Mouse (Mus musculus) MEL (cell line): Measurements from ENCODE around the gene Sat1. TPM values are rescaled to one million over a fixed set of nuclear protein-coding genes. Genes with fewer than 3 reads are reported as not detected.

Source experiments
- DNase-seq: peaks from one replicate; pipeline ENCODE4 v3.0.0; 2011; ENCODE audit warnings: low read depth, low spot score
- H3K27ac ChIP-seq: 2 replicates; pipeline ENCODE4 v1.5.1; 2012; ENCODE audit warnings: low read depth, mild to moderate bottlenecking, control low read depth, low read length, moderate library complexity; ENCODE audit not compliant: control insufficient read depth
- H3K27me3 ChIP-seq, 2 experiments: fragments of 150-350 bp in 1 of 2; sonication (generic) in 1 of 2; 2 replicates each; pipeline ENCODE4 v1.6.1; 2012; ENCODE audit warnings: low read length in 2 of 2, mild to moderate bottlenecking in 2 of 2, improper control_type of control experiment in 1 of 2, moderate library complexity in 1 of 2; ENCODE audit not compliant: insufficient read depth in 2 of 2, control insufficient read depth in 1 of 2
- H3K36me3 ChIP-seq, 2 experiments: 2 replicates each; pipeline ENCODE4 v1.6.1; 2012 to 2014; ENCODE audit warnings: low read length in 2 of 2, improper control_type of control experiment in 1 of 2, inconsistent platforms in 1 of 2, mild to moderate bottlenecking in 1 of 2; ENCODE audit not compliant: insufficient read depth in 2 of 2, control insufficient read depth in 1 of 2
- H3K4me1 ChIP-seq, 2 experiments: fragments of 150-350 bp in 1 of 2; sonication (generic) in 1 of 2; 2 replicates each; pipeline ENCODE4 v1.6.1; 2012; ENCODE audit warnings: low read length in 2 of 2, improper control_type of control experiment in 1 of 2, mild to moderate bottlenecking in 1 of 2; ENCODE audit not compliant: insufficient read depth in 2 of 2, control insufficient read depth in 1 of 2
- H3K4me3 ChIP-seq, 2 experiments: fragments of 150-350 bp in 1 of 2; sonication (generic) in 1 of 2; 2 replicates each; pipeline ENCODE4 v1.5.1; 2012; ENCODE audit warnings: low read depth in 2 of 2, low read length in 2 of 2, mild to moderate bottlenecking in 2 of 2, moderate library complexity in 2 of 2, control low read depth in 1 of 2, improper control_type of control experiment in 1 of 2; ENCODE audit not compliant: control insufficient read depth in 1 of 2, insufficient read depth in 1 of 2
- H3K79me2 ChIP-seq: 2 replicates; pipeline ENCODE4 v1.6.1; 2012; ENCODE audit warnings: mild to moderate bottlenecking, low read length, moderate library complexity; ENCODE audit not compliant: control insufficient read depth, poor library complexity, insufficient read depth
- H3K9ac ChIP-seq: 2 replicates; pipeline ENCODE4 v1.6.1; 2012; ENCODE audit warnings: low read depth, mild to moderate bottlenecking, control low read depth, low read length, moderate library complexity; ENCODE audit not compliant: control insufficient read depth, poor library complexity, severe bottlenecking
- H3K9me3 ChIP-seq: fragments of 150-350 bp; sonication (generic); replicated peaks from 2 replicates; pipeline ENCODE4 v1.6.1; 2012; ENCODE audit warnings: mild to moderate bottlenecking, low read length, improper control_type of control experiment, moderate library complexity; ENCODE audit not compliant: insufficient read depth
- BHLHE40 ChIP-seq: IDR thresholded peaks from 2 replicates; pipeline ENCODE4 v1.6.1; 2012; ENCODE audit warnings: low read depth, mild to moderate bottlenecking, inconsistent platforms, low read length, improper control_type of control experiment, borderline replicate concordance
- CHD1 ChIP-seq: IDR thresholded peaks from 2 replicates; pipeline ENCODE4 v1.6.1; 2012; ENCODE audit warnings: low read depth, mild to moderate bottlenecking, inconsistent platforms, low read length, improper control_type of control experiment
- CHD2 ChIP-seq: IDR thresholded peaks from 2 replicates; pipeline ENCODE4 v1.6.1; 2011; ENCODE audit warnings: low read length, improper control_type of control experiment
- CTCF ChIP-seq, 3 experiments: IDR thresholded peaks in 2 of 3; conservative IDR thresholded peaks in 1 of 3; 2 replicates each; pipeline ENCODE4 v1.5.1; 2011 to 2012; ENCODE audit warnings: low read length in 3 of 3, low read depth in 2 of 3, mild to moderate bottlenecking in 2 of 3, improper control_type of control experiment in 1 of 3, inconsistent platforms in 1 of 3, mixed read lengths in 1 of 3, moderate library complexity in 1 of 3; ENCODE audit not compliant: control insufficient read depth in 1 of 3, insufficient read depth in 1 of 3, poor library complexity in 1 of 3, severe bottlenecking in 1 of 3
- ELF1 ChIP-seq: IDR thresholded peaks from 2 replicates; pipeline ENCODE4 v1.6.1; 2014; ENCODE audit warnings: low read depth, mild to moderate bottlenecking, inconsistent platforms, low read length, improper control_type of control experiment, moderate library complexity
- ETS1 ChIP-seq: IDR thresholded peaks from 2 replicates; pipeline ENCODE4 v1.6.1; 2012; ENCODE audit warnings: low read depth, mild to moderate bottlenecking, inconsistent platforms, low read length, improper control_type of control experiment, moderate library complexity
- GATA1 ChIP-seq: IDR thresholded peaks from 2 replicates; pipeline ENCODE4 v1.6.1; 2011; ENCODE audit warnings: low read depth, low read length, improper control_type of control experiment
- JUND ChIP-seq: IDR thresholded peaks from 2 replicates; pipeline ENCODE4 v1.6.1; 2011; ENCODE audit warnings: low read depth, mild to moderate bottlenecking, improper control_type of control experiment, low read length
- MAFK ChIP-seq: IDR thresholded peaks from 2 replicates; pipeline ENCODE4 v1.6.1; 2011; ENCODE audit warnings: low read depth, mild to moderate bottlenecking, low read length, improper control_type of control experiment, borderline replicate concordance
- MEF2A ChIP-seq: IDR thresholded peaks from 2 replicates; pipeline ENCODE4 v1.6.1; 2014; ENCODE audit warnings: low read depth, mild to moderate bottlenecking, inconsistent platforms, low read length, improper control_type of control experiment; ENCODE audit not compliant: poor library complexity, insufficient replicate concordance, severe bottlenecking; ENCODE audit errors: extremely low read depth
- MXI1 ChIP-seq: IDR thresholded peaks from 2 replicates; pipeline ENCODE4 v1.6.1; 2011; ENCODE audit warnings: mild to moderate bottlenecking, low read depth, low read length, improper control_type of control experiment
- MYC ChIP-seq: IDR thresholded peaks from 2 replicates; pipeline ENCODE4 v1.6.1; 2011; ENCODE audit warnings: low read depth, mild to moderate bottlenecking, low read length, improper control_type of control experiment, moderate library complexity
- SIN3A ChIP-seq: IDR thresholded peaks from 2 replicates; pipeline ENCODE4 v1.6.1; 2012; ENCODE audit warnings: low read length, improper control_type of control experiment, inconsistent platforms
- SMC3 ChIP-seq: IDR thresholded peaks from 2 replicates; pipeline ENCODE4 v1.6.1; 2011; ENCODE audit warnings: low read depth, low read length, improper control_type of control experiment
- TBP ChIP-seq: IDR thresholded peaks from 2 replicates; pipeline ENCODE4 v1.8.0; 2011; ENCODE audit warnings: low read depth, low read length, improper control_type of control experiment
- TCF12 ChIP-seq: IDR thresholded peaks from 2 replicates; pipeline ENCODE4 v1.6.1; 2014; ENCODE audit warnings: low read depth, mild to moderate bottlenecking, inconsistent platforms, low read length, improper control_type of control experiment, moderate library complexity
- ZMIZ1 ChIP-seq: IDR thresholded peaks from 2 replicates; pipeline ENCODE4 v1.6.1; 2012; ENCODE audit warnings: low read depth, mild to moderate bottlenecking, inconsistent platforms, low read length, improper control_type of control experiment, moderate library complexity
- polyA plus RNA-seq, 2 experiments: library from polyadenylated mRNA; stranded (reverse) in 1 of 2; unstranded in 1 of 2; fragments of >175 nt in 1 of 2; fragments of >200 nt in 1 of 2; gene quantifications; 2 replicates each; pipeline versions ENCODE4 v1.2.1 to v1.2.4; 2012; ENCODE audit warnings: low replicate concordance in 2 of 2, low read depth in 1 of 2; ENCODE audit not compliant: insufficient read length in 2 of 2, insufficient read depth in 1 of 2, missing spikeins in 1 of 2
- total RNA-seq: library from RNA; depleted of rRNA; stranded (reverse); fragments of 300-350 nt; gene quantifications from 2 replicates; pipeline ENCODE4 v1.2.3, GENCODE M21; 2012

Gene Sat1
- total and polyA plus RNA-seq, 3 experiments, result 70.8 to 167 (median 73.7) TPM

DNA sequence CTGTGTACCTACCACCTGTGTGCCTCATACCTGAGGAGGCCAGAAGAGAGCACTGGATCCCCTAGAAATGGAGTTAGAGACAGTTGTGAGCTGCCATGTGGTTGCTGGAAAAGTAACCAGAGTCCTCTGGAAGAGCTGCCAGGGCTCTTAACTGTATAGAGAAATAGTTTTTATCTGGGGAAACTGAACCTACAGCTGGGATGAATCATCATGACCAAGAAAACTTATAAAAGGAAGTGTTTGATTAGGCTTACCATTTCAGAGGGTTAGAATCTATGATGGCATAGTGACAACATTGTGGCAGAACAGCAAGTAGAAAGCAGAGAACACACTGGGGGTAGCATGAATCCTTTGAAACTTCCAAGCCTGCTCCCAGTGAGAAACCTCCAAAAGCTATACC is 40.6 kb upstream of the Sat1 start (continued):
- TF ChIP-seq ZMIZ1 (no peak), TBP (no peak), SMC3 (no peak), CTCF (IDR thresholded peaks at IDR 0.05 in 2 of 3, conservative IDR thresholded peaks at IDR 0.05 in 1 of 3; ENCODE audit: control insufficient read depth in 1 of 3, insufficient read depth in 1 of 3, low read depth in 2 of 3, low read length in 3 of 3, poor library complexity in 1 of 3, severe bottlenecking in 1 of 3) (no peak), MYC (0 out of 2 replicates have a peak, but pooled peaks have one; percentile 27), GATA1 (peak; percentile 35; the same call in 1 of the 2 replicates), ELF1 (no peak)

DNA sequence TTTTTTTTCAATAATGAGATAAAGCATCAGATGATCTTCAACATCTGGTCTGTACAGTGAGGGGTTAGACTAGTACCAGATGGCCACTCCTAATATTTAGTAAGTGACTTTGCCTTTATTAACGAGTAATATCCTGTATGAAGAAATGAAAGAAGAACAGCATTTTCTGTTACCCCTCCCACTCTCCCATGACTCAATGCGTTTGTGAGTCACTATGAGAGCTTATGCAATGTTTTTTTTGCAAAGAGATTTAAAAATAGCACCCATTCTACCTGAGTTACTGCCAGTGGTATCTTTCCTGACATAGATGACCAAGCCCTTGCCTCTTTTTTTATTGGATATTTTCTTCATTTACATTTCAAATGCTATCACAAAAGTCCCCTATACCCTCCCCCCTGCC is 2.0 kb upstream of the Sat1 start:
- no peak overlapping the region for H3K27ac ChIP-seq
- no peak for DNase-seq
- TF ChIP-seq MEF2A (no peak), CHD1 (no peak), GATA1 (no peak), JUND (no peak), CHD2 (no peak), ETS1 (no peak), MAFK (no peak)
- peaks cover 2 to 7% of the 10 kb centered on the region in 2 experiments; a peak in 3 of 4 replicates for H3K36me3 ChIP-seq
- peaks cover 2% of the 10 kb centered on the region for H3K79me2 ChIP-seq
- peaks cover 0 to 2% of the 10 kb centered on the region in 2 experiments; a peak in 1 of 4 replicates for H3K4me1 ChIP-seq
- H3K4me3 ChIP-seq, result no peak overlapping the region
- no peaks in the 10 kb centered on the region for H3K9me3 ChIP-seq
- no peaks in the 10 kb centered on the region for H3K27me3 ChIP-seq
- no peak overlapping the region for H3K9ac ChIP-seq

DNA sequence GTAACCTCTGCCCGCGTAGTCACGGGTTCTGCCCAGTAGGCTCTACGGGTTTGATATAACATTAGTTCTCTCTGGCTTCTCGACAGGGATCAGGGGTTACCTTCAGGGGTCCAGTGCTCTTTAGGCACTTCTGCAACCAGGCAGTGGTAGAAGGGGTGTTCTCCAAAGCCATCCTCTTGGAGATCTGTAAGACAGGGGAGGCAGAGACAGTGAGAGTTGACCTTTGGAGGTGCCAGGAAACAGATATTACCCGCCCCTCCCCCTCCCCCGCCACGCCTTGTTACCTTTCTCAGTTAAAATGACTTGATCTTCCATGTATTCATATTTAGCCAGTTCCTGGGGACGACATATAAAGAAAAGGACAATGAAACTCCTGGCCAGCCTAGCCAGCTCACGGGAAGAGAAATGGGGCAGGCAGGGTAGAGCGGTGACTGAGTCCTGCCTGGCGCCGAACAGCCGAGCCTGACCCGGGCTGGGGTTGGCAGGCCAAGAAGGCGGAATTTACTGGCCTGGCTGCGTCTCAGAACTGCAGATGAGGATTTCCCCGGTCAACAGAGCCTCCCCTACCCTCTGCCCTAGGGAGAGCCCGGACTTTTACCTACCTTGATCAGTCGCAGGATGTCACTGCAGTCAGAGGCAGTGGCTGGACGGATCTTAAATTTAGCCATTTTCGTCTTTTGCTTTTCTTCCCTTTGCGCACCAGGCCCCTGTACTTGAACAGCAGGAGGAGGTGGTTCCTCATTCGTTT is 574 bp downstream of the Sat1 start:
- DNase-seq, result peak; percentile 67
- Histone ChIP-seq H3K27me3 (no peaks in the 10 kb centered on the region), H3K79me2 (peaks cover 2% of the 10 kb centered on the region), H3K9me3 (no peaks in the 10 kb centered on the region), H3K4me3 (peak overlapping the region; percentile 67 to 98), H3K36me3 (peaks cover 2 to 7% of the 10 kb centered on the region in 2 experiments; a peak in 3 of 4 replicates), H3K9ac (peak overlapping the region; percentile 76), H3K4me1 (peaks cover 0 to 2% of the 10 kb centered on the region in 2 experiments; a peak in 1 of 4 replicates), H3K27ac (peak overlapping the region; percentile 67)
- TF ChIP-seq SIN3A, result no peak
- 0 out of 2 replicates have a peak, but pooled peaks have one; percentile 38 for TF ChIP-seq TBP
- 0 out of 2 replicates have a peak, but pooled peaks have one; percentile 2 for TF ChIP-seq ETS1
- 0 out of 2 replicates have a peak, but pooled peaks have one; percentile 6 for TF ChIP-seq TCF12
- no peak for TF ChIP-seq CTCF (IDR thresholded peaks at IDR 0.05 in 2 of 3, conservative IDR thresholded peaks at IDR 0.05 in 1 of 3; ENCODE audit: control insufficient read depth in 1 of 3, insufficient read depth in 1 of 3, low read depth in 2 of 3, low read length in 3 of 3, poor library complexity in 1 of 3, severe bottlenecking in 1 of 3)
- 0 out of 2 replicates have a peak, but pooled peaks have one; percentile 6 for TF ChIP-seq BHLHE40
- TF ChIP-seq MXI1, result 0 out of 2 replicates have a peak, but pooled peaks have one; percentile 30
- TF ChIP-seq SMC3, result no peak
